Mouse (Mus musculus): ENCODE measurements at regions not wholly inside any gene's neighbourhood (a gene's known extent, or its start where the extent isn't known, plus 50 kb on each side); places are given as distances from the start of the nearest gene placed in this dataset.

DNA sequence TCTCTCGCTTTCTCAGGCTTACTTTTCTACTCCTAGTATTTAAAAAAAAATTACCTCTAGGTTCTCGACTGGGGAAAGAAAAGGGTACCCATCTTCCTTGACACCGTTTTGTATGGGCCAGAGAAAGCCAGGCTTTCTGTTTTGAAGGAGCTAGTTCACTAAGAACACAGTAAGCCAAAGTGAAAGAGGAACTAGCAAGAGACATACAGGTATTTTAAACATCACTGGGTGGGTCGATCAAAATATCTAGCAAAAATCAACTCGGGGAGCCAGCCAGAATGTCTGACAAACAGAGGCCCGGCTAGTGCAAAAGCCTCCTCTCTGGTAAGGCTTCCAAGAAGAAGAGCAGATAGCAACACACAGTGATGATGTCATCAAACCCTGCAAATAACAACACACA lies 52.2 kb upstream of the Rufy1 start:
- Histone ChIP-seq H3K4me1 (ENCODE audit: control insufficient read depth, insufficient read depth, low read length) (no peaks in the 10 kb centered on the region), H3K4me3 (ENCODE audit: insufficient read depth, low read depth, low read length) (no peak overlapping the region), H3K27ac (ENCODE audit: insufficient read depth, low read depth, low read length) (no peak overlapping the region), H3K36me3 (ENCODE audit: control insufficient read depth, insufficient read depth, low read length) (no peaks in the 10 kb centered on the region), H3K27me3 (replicated peaks; ENCODE audit: control insufficient read depth, insufficient read depth, low read length) (no peaks in the 10 kb centered on the region)
- DNase-seq = no peak
- 90% methylated on average over 6 of the region's 6 CpGs for WGBS
- TF ChIP-seq CTCF (conservative IDR thresholded peaks at IDR 0.05; ENCODE audit: insufficient read depth, insufficient read length, low read depth, low read length) = no peak
- TF ChIP-seq POLR2A (IDR thresholded peaks at IDR 0.05; ENCODE audit: low read depth, low read length) = no peak

DNA sequence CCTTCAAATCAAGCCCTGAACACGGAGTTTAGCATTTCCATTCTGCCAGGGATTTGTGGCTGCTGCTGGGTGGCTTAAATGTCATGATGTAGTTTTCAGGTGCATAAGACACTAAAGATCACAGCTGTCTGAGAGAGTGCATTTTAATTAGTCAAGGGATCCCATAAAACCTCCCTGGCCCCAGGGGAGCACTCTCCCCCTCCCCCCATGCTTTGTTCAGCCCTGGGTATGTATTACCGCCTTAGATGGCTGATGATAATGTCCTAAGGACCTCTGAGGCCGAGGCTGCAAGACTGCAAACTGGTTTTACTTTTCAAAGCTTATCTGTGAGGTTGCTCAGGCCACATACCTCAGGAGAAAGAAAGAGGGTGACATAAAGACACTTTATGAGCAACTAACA lies 51.7 kb upstream of the Rufy1 start:
- H3K4me1 ChIP-seq (ENCODE audit: control insufficient read depth, insufficient read depth, low read length) = no peaks in the 10 kb centered on the region
- TF ChIP-seq CTCF (conservative IDR thresholded peaks at IDR 0.05; ENCODE audit: insufficient read depth, insufficient read length, low read depth, low read length) (no peak), POLR2A (IDR thresholded peaks at IDR 0.05; ENCODE audit: low read depth, low read length) (no peak)
- DNase-seq = no peak
- H3K27me3 ChIP-seq (replicated peaks; ENCODE audit: control insufficient read depth, insufficient read depth, low read length) = no peaks in the 10 kb centered on the region
- 32% methylated on average over 3 of the region's 3 CpGs for WGBS
- no peak overlapping the region for H3K4me3 ChIP-seq (ENCODE audit: insufficient read depth, low read depth, low read length)
- no peaks in the 10 kb centered on the region for H3K36me3 ChIP-seq (ENCODE audit: control insufficient read depth, insufficient read depth, low read length)
- no peak overlapping the region for H3K27ac ChIP-seq (ENCODE audit: insufficient read depth, low read depth, low read length)
